Mouse (Mus musculus) ES-Bruce4 (cell line): Measurements from ENCODE around the gene Ppp2r5e.

Experiments used
- CTCF ChIP-seq: IDR thresholded peaks from one replicate; pipeline ENCODE4 v1.8.1; 2011; ENCODE audit warnings: low read depth, low read length
- EP300 ChIP-seq: IDR thresholded peaks from 2 replicates; pipeline ENCODE4 v1.6.1; 2011; ENCODE audit warnings: low read depth, low read length; ENCODE audit not compliant: insufficient read depth
- POLR2A ChIP-seq: IDR thresholded peaks from one replicate; pipeline ENCODE4 v1.8.1; 2011; ENCODE audit warnings: low read length; ENCODE audit not compliant: insufficient read depth

DNA sequence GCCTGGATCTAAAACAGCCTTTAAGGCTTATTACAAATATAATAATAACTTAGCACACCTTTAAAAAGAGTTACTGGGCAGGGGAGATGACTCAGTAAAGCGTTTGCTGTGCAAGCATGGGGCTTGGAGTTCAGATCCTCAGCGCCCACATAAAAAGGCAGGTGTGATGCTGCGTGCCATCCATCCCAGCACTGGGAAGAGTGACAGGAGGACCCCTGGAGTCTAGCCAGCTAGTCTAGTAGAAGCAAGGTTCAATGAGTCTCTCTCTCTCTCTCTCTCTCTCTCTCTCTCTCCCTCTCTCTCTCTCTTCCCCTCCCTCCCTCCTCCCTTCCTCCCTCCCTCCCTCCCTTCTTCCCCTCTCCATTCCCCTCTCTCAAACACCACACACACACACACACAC, 19.5 kb upstream of the Ppp2r5e start:
- TF ChIP-seq CTCF (no peak), EP300 (no peak), POLR2A (no peak)
